Mouse (Mus musculus) cortical plate, adult 2 months (tissue): Measurements from ENCODE around the gene Unc119.

ENCODE experiments used
- CTCF ChIP-seq: fragments of 200-500 bp; IDR thresholded peaks from 2 replicates; pipeline ENCODE4 v1.5.1; 2011; ENCODE audit warnings: mild to moderate bottlenecking, control low read depth, low read length; ENCODE audit not compliant: insufficient read depth; ENCODE audit errors: extremely low read depth
- POLR2A ChIP-seq: fragments of 200-500 bp; IDR thresholded peaks from 2 replicates; pipeline ENCODE4 v1.6.1; 2011; ENCODE audit warnings: mild to moderate bottlenecking, low read length, control low read depth; ENCODE audit not compliant: insufficient read depth; ENCODE audit errors: extremely low read depth

GRCm38 (mm10) chr11:78397397-78397796 is 54.1 kb downstream of the Unc119 start:
- no peak for TF ChIP-seq POLR2A
- peak; percentile 40 for TF ChIP-seq CTCF
